Mouse (Mus musculus) kidney, postnatal 0 days (tissue): ENCODE measurements around the gene Arhgap6. TPM values are rescaled to one million over a fixed set of nuclear protein-coding genes. Genes with fewer than 3 reads are reported as not detected.

ENCODE experiments used
- ATAC-seq: fragments of 200-750 bp; cut with Nextera tagmentation; replicated peaks from 2 replicates; pipeline ENCODE4 v1.8.0; 2017; ENCODE audit warnings: low read depth, moderate number of reproducible peaks, moderate TSS enrichment, moderate library complexity; ENCODE audit not compliant: low FRiP score
- DNase-seq: peaks from one replicate; pipeline ENCODE4 v3.0.0-alpha.2; 2016; ENCODE audit warnings: low spot score
- H3K27ac ChIP-seq: fragments of 300-500 bp; sonication (generic); 2 replicates; pipeline ENCODE4 v1.5.1; 2014; ENCODE audit warnings: mild to moderate bottlenecking
- H3K27me3 ChIP-seq: fragments of 300-500 bp; sonication (generic); 2 replicates; pipeline ENCODE4 v1.6.1; 2014; ENCODE audit warnings: low read length, mixed read lengths; ENCODE audit not compliant: insufficient read depth
- H3K36me3 ChIP-seq: fragments of 300-500 bp; sonication (generic); 2 replicates; pipeline ENCODE4 v1.6.1; 2014; ENCODE audit warnings: low read length, mixed read lengths; ENCODE audit not compliant: insufficient read depth
- H3K4me1 ChIP-seq: fragments of 300-500 bp; sonication (generic); replicated peaks from 2 replicates; pipeline ENCODE4 v1.6.1; 2014; ENCODE audit warnings: antibody characterized with exemption, low read length, mixed read lengths; ENCODE audit not compliant: insufficient read depth
- H3K4me2 ChIP-seq: fragments of 300-500 bp; sonication (generic); 2 replicates; pipeline ENCODE4 v1.6.1; 2014; ENCODE audit warnings: mild to moderate bottlenecking, low read length, moderate library complexity, mixed read lengths
- H3K4me3 ChIP-seq: fragments of 300-500 bp; sonication (generic); replicated peaks from 2 replicates; pipeline ENCODE4 v1.5.1; 2014; ENCODE audit warnings: low read depth, low read length
- H3K9ac ChIP-seq: fragments of 300-500 bp; sonication (generic); 2 replicates; pipeline ENCODE4 v1.6.1; 2014; ENCODE audit warnings: low read depth, low read length
- H3K9me3 ChIP-seq: fragments of 300-500 bp; sonication (generic); replicated peaks from 2 replicates; pipeline ENCODE4 v1.6.1; 2016; ENCODE audit warnings: low read length, inconsistent platforms, mixed read lengths
- CTCF ChIP-seq: IDR thresholded peaks from 2 replicates; pipeline ENCODE4 v1.5.1; 2016; ENCODE audit warnings: antibody characterized with exemption, low read depth, mild to moderate bottlenecking, moderate library complexity
- WGBS: fragments of 180-500 bp; shearing (Covaris S2); extraction: QIAGEN DNeasy Blood & Tissue Kit; methylation state at CpG from one replicate; pipeline ENCODE4 v1.1.7; 2014; 5-methylcytosine and 5-hydroxymethylcytosine counted together
- polyA plus RNA-seq: library from polyadenylated mRNA; unstranded; fragments of >200 nt; fragmentation: Nextera tagmentation; extraction: Ambion mirVana; gene quantifications from 2 replicates; pipeline ENCODE4 v1.2.1, GENCODE M21; 2015

Arhgap6 gene
- polyA plus RNA-seq, 1 experiment from 2014 or later: 4.1 TPM

DNA sequence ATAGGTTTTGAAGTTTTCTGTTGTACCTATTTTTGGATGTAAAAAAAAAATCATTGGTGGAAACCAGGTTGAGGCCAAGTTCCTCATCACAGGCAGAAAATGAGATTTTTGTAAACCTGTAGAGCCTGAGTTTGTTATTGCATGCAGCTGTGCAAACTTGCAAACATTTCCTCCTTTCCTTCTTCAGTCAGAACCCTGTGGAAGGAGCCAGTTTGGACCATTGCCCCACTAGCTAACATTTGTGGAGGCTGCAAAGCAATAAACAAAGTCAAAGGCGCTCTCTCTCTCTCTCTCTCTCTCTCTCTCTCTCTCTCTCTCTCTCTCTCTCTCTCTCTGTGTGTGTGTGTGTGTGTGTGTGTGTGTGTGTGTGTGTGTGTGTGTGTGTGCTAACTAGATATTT is 378.9 kb downstream of the Arhgap6 start:
- DNase-seq (no peak), ATAC-seq (no peak)
- Histone ChIP-seq H3K4me1 (no peaks in the 10 kb centered on the region), H3K27me3 (no peaks in the 10 kb centered on the region; the same call in 1 of the 2 replicates), H3K4me3 (no peak overlapping the region), H3K4me2 (no peak overlapping the region), H3K9ac (no peak overlapping the region), H3K9me3 (no peaks in the 10 kb centered on the region), H3K27ac (no peak overlapping the region), H3K36me3 (no peaks in the 10 kb centered on the region)
- TF ChIP-seq CTCF: no peak
- 70% methylated on average over 1 of the region's 1 CpGs for WGBS

DNA sequence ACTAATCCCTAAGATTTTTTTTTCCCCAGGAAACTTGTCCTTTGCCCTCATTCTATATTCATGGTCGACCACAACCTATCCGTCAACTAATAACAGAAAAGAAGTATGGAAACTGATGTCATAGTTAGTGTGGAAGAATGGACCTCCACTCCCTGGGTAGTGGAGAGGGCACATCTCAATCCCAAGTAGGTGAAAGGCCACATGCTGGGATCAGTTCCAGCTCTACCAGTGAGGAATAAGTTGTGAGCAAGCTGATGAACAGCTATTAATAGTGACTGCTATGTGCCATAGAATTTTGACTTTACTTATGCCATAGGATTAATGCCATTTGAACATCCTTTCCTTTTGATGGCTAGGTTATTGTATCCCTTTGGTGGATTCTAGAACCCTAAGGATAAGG is 383.7 kb downstream of the Arhgap6 start:
- DNase-seq (no peak), ATAC-seq (no peak)
- Histone ChIP-seq H3K4me3 (no peak overlapping the region), H3K27ac (no peak overlapping the region), H3K27me3 (no peaks in the 10 kb centered on the region), H3K4me2 (no peak overlapping the region), H3K9ac (no peak overlapping the region), H3K36me3 (no peaks in the 10 kb centered on the region), H3K4me1 (no peaks in the 10 kb centered on the region), H3K9me3 (no peaks in the 10 kb centered on the region)
- no peak for TF ChIP-seq CTCF
- 74% methylated on average over 2 of the region's 2 CpGs for WGBS

DNA sequence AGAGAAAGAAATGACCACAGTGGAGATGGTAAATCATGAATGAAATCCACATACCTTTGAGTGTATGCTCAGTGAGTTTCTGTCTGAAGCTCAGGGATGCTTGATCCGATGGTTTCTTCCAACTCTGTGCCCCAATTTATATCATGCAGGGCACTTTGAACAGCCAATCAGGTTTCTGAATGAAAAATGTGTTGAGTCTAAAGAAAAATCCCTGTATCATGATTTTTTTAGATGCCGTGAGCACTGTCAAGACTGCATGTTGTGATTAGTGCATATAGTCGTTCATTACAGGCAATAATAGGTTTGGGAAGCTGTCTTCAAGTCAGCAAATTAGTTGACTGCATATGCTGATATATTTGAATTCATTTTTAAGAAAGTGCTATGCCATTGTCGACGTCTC is 392.2 kb downstream of the Arhgap6 start, which contains the start of gene Amelx:
Amelx (minus strand) TSS at position 101 of the 400 bp plus-strand sequence.
- no peak for DNase-seq
- no peak within 1 kb of the TSS for H3K27ac ChIP-seq
- TF ChIP-seq CTCF: no peak
- H3K4me3 ChIP-seq: no peak within 1 kb of the TSS
- ATAC-seq: no peak
- no peaks in the 10 kb centered on the region for H3K9me3 ChIP-seq
- no peak within 1 kb of the TSS for H3K9ac ChIP-seq
- no peaks in the 10 kb centered on the region for H3K36me3 ChIP-seq
- 81% methylated on average over 5 of the region's 5 CpGs for WGBS
- H3K4me1 ChIP-seq: no peaks in the 10 kb centered on the region
- H3K4me2 ChIP-seq: no peak within 1 kb of the TSS
- H3K27me3 ChIP-seq: no peaks in the 10 kb centered on the region

GRCm38 (mm10) chrX:169210019-169210418 is 415.1 kb downstream of the Arhgap6 start:
- 64% methylated on average over 3 of the region's 3 CpGs for WGBS
- H3K9me3 ChIP-seq: no peaks in the 10 kb centered on the region
- TF ChIP-seq CTCF: no peak
- no peak overlapping the region for H3K4me3 ChIP-seq
- no peak overlapping the region for H3K27ac ChIP-seq
- DNase-seq: no peak
- no peaks in the 10 kb centered on the region for H3K27me3 ChIP-seq
- no peak overlapping the region for H3K4me2 ChIP-seq
- H3K4me1 ChIP-seq: no peaks in the 10 kb centered on the region
- no peak for ATAC-seq
- H3K36me3 ChIP-seq: no peaks in the 10 kb centered on the region
- H3K9ac ChIP-seq: no peak overlapping the region

DNA sequence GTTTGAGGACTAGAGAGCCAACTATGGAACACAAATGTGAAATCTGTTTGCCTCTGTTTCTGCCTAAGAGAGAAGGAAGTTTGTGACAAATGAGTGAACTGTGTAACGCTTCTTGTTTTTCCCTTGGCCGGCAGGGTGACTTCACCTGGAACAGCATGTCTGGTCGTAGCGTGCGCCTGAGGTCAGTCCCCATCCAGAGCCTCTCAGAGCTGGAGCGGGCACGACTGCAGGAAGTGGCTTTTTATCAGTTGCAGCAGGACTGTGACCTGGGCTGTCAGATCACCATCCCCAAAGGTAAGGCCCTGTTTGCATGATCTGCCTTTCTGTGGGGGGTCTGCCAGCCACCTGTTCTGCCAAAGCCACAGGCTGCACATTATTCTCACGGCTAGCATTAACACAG is 425.2 kb downstream of the Arhgap6 start:
- ATAC-seq: no peak
- WGBS: 64% methylated on average over 8 of the region's 8 CpGs
- no peak for DNase-seq

DNA sequence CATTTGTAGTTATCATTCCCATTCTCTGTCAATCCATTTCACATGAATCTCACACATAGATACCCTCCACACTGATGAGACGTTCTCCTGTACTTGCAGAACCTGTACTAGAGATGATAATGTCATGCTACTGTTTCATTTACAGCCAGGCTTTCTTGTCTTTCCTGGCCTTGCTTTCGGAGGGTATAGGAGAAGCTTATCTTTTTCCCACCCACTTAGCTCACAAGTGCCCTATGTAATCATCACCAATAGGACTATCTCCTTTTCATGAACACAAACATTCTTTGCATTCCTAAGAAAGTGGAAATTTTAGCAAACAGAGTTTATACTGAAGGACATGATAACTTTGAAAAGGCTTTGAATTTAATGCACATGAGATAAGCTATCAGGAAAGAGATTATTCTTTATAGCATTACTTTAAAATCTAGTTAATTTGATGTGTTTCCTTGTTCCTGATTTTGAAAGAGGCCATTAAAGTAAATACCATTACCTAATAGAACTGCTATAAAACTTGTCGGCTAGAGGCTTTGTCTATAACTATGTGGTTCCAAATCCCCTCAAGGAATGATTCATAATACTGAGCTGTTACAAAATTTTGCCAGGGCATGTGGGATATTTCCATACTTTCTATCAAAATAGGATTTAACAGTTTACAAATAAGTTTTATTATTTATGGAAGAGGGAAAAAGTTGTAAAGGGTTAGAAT is 427.6 kb downstream of the Arhgap6 start:
- Histone ChIP-seq H3K9ac (no peak overlapping the region), H3K4me3 (no peak overlapping the region), H3K27me3 (no peaks in the 10 kb centered on the region), H3K27ac (no peak overlapping the region), H3K9me3 (no peaks in the 10 kb centered on the region), H3K4me1 (no peaks in the 10 kb centered on the region), H3K4me2 (no peak overlapping the region), H3K36me3 (no peaks in the 10 kb centered on the region)
- no peak for ATAC-seq
- no peak for DNase-seq
- TF ChIP-seq CTCF: no peak
- WGBS: 68% methylated on average over 3 of the region's 3 CpGs

More for the DNA sequence above, 425.2 kb downstream of the Arhgap6 start:
- Histone ChIP-seq H3K27ac (no peak overlapping the region), H3K9me3 (no peaks in the 10 kb centered on the region), H3K9ac (no peak overlapping the region), H3K36me3 (no peaks in the 10 kb centered on the region), H3K4me1 (no peaks in the 10 kb centered on the region), H3K4me3 (no peak overlapping the region), H3K27me3 (no peaks in the 10 kb centered on the region), H3K4me2 (no peak overlapping the region)
- no peak for TF ChIP-seq CTCF

GRCm38 (mm10) chrX:169255915-169256314 is 461.0 kb downstream of the Arhgap6 start:
- no peak overlapping the region for H3K9ac ChIP-seq
- WGBS: 57% methylated on average over 1 of the region's 1 CpGs
- H3K27me3 ChIP-seq: no peaks in the 10 kb centered on the region
- no peak overlapping the region for H3K4me2 ChIP-seq
- ATAC-seq: no peak
- no peaks in the 10 kb centered on the region for H3K36me3 ChIP-seq
- H3K4me3 ChIP-seq: no peak overlapping the region
- no peak overlapping the region for H3K27ac ChIP-seq
- TF ChIP-seq CTCF: no peak
- no peaks in the 10 kb centered on the region for H3K4me1 ChIP-seq
- DNase-seq: no peak
- H3K9me3 ChIP-seq: no peaks in the 10 kb centered on the region
